Mouse (Mus musculus): Measurements from ENCODE around the gene Hmgcs2.

Hmgcs2 gene

DNA sequence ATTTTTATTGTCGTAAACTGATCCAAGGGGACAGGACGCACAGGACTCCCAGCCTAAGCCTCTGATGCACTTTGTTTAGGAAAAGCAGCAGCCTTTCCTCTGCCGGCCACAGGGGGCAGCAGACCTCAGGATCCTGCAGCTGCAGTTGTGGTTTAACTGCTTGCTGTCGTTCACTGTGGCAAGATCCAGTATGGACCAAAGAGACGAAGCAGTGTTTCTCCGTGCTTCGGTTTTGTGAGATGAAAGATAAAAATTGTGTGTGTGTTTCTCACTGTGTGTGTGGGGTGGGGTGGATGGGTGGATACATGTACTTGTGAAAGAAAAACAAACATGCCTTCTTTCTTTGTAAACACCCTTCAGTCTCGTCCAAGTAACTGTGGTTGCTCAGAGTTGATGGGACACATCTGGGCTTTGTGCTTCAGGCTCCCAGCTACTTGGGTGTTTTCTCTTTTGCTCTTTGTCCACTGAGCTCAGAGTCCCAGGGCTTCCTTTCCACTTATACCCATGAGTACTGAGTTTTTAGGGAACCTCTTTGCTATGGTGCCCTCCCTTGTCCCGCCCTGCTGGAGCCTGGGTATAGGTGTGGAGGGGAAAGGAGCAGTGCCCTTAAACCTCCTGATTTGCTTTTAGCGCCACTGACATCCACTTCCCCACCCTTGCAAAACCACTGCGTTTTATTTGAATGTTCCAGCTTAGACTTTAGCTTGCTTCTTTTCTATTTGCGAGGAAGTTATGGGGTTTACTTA is 871 bp downstream of the Hmgcs2 start:
- peak; percentile 96 for DNase-seq

- DNase-seq = no peak
Observed at GRCm38 (mm10) chr3:98282422-98282821, 2.2 kb downstream of the Hmgcs2 start.

DNA sequence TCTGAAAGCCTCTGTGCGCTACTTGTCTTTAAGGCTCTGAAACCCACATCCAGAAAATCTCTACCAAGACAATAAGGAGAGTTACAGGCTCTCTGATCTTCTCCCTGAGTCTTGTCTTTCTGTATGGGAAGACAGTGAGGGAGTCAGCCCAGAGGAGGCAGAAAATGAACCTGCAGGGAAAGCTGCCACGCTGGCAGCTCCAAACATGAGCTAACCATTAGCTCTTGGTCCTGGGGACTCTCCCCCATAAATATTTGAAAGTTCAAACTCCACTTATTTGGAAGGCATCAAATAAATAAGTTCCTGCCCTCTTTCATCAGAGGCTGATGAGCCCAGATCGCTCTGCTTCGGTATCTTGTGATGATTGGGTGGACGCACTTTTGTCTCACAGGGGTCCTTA is 3.0 kb downstream of the Hmgcs2 start:
- DNase-seq = peak; percentile 61

DNA sequence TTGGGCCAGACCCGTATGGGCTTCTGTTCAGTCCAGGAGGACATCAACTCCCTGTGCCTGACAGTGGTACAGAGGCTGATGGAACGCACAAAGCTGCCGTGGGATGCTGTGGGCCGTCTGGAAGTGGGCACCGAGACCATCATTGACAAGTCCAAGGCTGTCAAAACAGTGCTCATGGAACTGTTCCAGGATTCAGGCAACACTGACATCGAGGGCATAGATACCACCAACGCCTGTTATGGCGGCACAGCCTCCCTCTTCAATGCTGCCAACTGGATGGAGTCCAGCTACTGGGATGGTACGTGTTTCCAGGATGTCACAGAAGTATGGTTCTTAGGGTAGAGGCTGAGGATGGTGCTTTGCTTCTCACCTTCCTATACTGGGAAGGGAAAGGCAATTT is 10.8 kb downstream of the Hmgcs2 start:
- peak; percentile 85 for DNase-seq

DNA sequence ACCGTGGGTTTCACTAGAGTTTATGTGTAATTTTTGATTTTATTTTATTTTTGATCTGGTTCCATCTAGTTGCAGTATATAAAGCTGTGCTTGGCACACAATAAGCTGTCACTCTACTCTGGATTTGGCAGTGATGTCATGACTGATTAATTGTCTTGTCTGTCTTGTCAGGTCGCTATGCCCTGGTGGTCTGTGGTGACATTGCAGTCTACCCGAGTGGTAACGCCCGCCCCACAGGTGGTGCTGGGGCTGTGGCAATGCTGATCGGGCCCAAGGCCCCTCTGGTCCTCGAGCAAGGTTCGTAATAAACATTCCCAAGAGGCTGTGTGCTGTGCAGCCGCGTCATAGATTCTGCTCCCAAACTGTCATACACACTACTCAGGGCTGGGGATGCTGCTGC is 15.7 kb downstream of the Hmgcs2 start:
- DNase-seq = no peak

DNA sequence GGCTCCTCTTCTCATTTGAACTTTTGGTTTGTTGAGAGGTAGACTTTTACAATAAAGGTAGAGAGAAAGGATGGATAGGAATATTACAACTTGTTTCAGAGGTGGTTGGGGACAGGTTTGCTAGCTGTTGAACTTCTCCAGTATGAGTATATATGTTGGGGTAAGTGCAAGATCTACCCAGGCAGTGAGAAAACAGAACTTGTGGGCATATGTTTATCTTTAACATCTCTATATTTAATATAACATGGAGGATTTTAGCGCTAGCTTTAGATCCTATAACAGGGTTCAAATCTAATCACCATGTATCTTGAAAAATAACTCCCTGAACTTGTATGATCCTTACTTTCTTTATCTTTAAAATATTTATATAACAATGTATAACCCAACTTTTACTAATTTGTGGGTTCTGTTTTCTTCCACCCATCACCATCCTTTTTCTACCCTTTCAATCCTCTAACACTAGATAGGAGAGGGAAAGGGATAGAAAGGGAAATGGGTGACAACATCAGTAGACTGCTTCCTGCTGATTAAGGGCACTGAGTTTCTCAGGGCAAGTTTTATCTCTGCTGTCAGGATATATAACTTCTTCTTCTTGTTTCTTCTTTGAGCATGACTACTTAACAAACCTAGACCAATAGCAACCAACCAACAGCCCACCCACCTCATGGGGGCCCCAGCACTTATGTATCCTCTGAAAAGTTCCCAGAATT is 19.3 kb downstream of the Hmgcs2 start:
- peak; percentile 55 for DNase-seq

DNA sequence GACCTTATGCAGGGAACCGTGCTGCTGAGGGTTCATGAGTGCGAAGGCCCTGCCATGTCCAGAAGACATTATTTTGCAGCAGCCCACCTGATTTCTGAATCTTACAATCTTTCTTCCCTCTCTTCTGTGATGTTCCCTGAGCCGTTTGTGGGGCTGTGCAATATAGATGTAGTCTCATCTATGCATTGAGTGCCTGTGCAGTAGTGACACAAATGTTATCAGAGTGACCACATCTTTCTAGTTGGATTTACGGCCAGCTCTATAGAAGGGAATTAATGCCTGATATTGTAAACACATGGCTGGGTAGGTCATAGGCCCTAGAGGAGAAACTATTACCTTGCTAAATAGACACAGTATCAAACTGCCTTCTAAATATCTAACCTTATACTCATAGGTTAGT is 20.0 kb downstream of the Hmgcs2 start:
- DNase-seq = no peak

- peak; percentile 55 for DNase-seq
Observed at GRCm38 (mm10) chr3:98301761-98302160, 21.5 kb downstream of the Hmgcs2 start.

- DNase-seq = peak; percentile 86
Observed at GRCm38 (mm10) chr3:98308606-98309005, 28.4 kb downstream of the Hmgcs2 start.

DNA sequence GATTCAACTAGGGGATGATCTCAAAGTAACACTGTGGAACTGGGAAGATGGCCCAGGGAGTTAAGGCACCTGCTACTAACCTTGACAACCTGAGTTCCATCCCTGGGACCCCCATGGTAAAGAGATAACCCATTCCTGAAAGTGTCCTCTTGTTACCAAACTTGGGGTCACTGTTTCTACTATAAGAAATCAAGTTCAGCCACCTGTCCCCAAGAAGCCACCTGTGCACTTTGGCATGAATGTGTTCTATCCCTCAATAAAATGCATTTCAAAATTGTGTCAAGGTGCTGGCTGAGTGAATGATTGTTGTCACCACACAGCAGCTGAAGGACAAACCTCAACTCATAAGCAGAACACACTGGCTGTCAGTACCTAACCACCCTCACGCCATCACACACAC is 30.2 kb downstream of the Hmgcs2 start:
- peak; percentile 77 for DNase-seq

DNA sequence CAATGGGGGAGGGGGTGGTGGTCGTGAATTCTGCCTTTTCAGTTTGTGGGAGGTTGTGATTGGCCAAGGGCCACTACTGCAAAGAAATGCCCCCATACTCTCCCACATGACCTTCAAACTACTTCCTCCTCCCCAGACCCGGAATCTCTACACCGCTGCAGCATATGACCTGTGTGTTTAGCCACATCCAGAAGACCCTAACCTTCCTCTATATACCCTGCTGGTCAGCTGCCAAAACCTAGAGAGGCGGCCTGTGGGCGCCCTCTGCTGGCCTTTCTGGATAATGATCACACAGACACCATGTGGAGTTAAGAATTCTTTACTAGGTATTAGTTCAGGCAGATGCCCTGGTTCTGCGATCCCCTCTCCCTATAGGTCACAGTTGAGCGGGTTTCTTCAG is 32.6 kb downstream of the Hmgcs2 start:
- peak; percentile 87 for DNase-seq

GRCm38 (mm10) chr3:98313294-98314155 is 33.3 kb downstream of the Hmgcs2 start:
- DNase-seq = peak; percentile 68

GRCm38 (mm10) chr3:98315181-98315580 is 34.9 kb downstream of the Hmgcs2 start:
- DNase-seq = peak; percentile 79

DNA sequence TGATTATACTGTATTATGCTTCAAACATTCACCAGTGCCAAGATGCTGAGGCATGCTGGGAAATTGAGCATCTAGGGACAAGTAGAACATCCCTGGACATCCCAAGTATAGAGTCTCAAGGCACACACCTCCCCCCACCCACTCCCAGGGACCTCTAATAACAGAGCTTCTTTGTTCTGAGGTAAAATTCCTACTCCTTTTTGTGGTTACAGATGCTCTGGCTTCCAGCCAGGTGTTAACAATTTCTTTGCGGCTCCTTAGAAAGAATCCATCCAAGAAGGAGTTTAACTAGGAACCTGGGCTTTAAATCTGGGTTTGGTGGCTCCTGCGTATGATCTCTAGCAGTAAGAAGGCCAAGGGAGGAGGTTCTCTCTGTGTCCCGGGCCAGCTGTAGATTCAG is 36.9 kb downstream of the Hmgcs2 start:
- peak; percentile 72 for DNase-seq

DNA sequence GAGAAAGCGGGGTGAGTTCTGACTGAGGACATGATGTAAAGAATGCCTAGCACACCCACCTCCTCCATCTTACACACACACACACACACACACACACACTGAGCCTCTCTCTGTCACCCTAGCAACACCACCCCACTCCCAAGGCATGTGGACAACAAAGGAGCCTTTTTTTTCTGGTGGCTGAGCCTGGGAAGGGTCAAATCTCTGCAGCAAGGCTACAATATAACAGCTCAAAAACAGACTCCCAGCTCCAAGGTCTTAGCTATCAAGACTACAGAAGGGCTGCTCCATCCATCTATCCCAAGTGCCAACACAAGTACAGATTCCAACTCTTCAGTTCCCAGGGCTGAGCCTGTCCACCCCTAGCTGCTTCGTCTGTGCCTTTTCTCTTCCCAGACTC is 39.0 kb downstream of the Hmgcs2 start:
- no peak for DNase-seq

GRCm38 (mm10) chr3:98322209-98322608 is 42.0 kb downstream of the Hmgcs2 start:
- no peak for DNase-seq

DNA sequence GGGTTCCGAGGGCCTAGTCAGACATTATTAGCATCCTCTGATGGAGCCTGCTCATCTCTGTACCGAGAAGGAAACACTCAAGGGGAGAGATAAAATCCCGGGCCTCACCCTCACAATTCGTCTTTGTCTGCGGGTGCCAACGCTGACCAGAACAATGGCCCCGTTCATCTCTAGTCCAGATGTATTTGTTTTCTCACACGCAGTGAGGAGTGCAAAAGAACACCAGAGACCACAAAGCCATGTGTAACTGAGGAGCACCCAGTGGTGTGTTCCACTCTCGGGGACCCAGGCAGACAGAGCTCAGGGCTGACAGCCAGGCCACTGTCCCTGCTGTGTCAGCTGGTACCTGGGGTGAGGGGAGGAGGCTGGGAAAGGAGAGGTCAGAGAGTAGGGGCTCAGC is 44.0 kb downstream of the Hmgcs2 start:
- DNase-seq = no peak

GRCm38 (mm10) chr3:98334010-98334409 is 53.8 kb downstream of the Hmgcs2 start:
- DNase-seq = no peak

- DNase-seq = no peak
Observed at GRCm38 (mm10) chr3:98335331-98335730, 55.1 kb downstream of the Hmgcs2 start.

DNA sequence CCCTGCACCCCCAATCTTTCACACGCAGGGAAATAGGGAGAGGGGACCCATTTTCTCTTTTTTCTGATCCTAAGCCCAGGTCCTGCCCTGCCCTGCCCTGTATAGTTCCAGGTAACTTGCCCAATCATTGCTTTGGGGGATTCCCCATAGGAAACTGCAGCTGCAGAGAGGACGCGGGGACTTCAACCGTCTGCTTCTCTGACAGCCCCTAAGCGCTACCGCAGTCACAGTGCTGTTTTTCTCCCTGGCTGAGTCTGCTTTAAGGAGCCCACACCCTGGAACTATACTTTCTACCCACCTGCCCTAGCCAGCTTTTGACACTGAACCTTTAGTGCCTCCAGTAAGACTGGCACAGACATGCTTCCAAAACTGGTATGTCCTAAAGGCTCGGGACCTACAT is 55.7 kb downstream of the Hmgcs2 start:
- no peak for DNase-seq

- no peak for DNase-seq
Observed at GRCm38 (mm10) chr3:98336661-98337654, 56.7 kb downstream of the Hmgcs2 start.

GRCm38 (mm10) chr3:98338584-98339041 is 58.4 kb downstream of the Hmgcs2 start:
- peak; percentile 92 for DNase-seq
